In genomic region chr15:6386961-6387728, GRCm38 (mm10) we compare ENCODE assay signal across 8 mouse cellular contexts. TPM values are rescaled to one million over a fixed set of nuclear protein-coding genes. Genes with fewer than 3 reads are reported as not detected.
DNase-seq lines count a peak whose midpoint lies in the region; ATAC-seq lines count a peak whose summit lies in the region.

No protein-coding gene starts in this region.

- ATAC-seq in forebrain, embryonic 11.5 days (replicated peaks; ENCODE audit: low FRiP score), result no peak
- peak; percentile 35; the same call in 1 of the 2 replicates for ATAC-seq in intestine, embryonic 15.5 days
- 0 out of 2 replicates have a peak, but pooled peaks have one; percentile 28 for ATAC-seq in midbrain, embryonic 13.5 days

- H3K27ac ChIP-seq in forebrain, embryonic 11.5 days (ENCODE audit: low read depth, low read length), result no peak overlapping the region
- peak overlapping the region; percentile 56 for H3K27ac ChIP-seq in intestine, embryonic 15.5 days
- H3K27ac ChIP-seq in midbrain, embryonic 13.5 days, result no peak overlapping the region

- no peaks in the 10 kb centered on the region for H3K36me3 ChIP-seq in forebrain, embryonic 11.5 days (ENCODE audit: control insufficient read depth, insufficient read depth, low read length)
- no peaks in the 10 kb centered on the region for H3K36me3 ChIP-seq in intestine, embryonic 15.5 days
- no peaks in the 10 kb centered on the region for H3K36me3 ChIP-seq in midbrain, embryonic 13.5 days

- H3K9ac ChIP-seq in forebrain, embryonic 11.5 days (ENCODE audit: low read length), result peak overlapping the region; percentile 59
- peak overlapping the region; percentile 40 for H3K9ac ChIP-seq in intestine, embryonic 15.5 days
- peak overlapping the region; percentile 61; the same call in 1 of the 2 replicates for H3K9ac ChIP-seq in midbrain, embryonic 13.5 days (replicated peaks)

- peak overlapping the region; percentile 42 for H3K4me3 ChIP-seq in forebrain, embryonic 11.5 days (ENCODE audit: low read depth, low read length)
- H3K4me3 ChIP-seq in intestine, embryonic 15.5 days (replicated peaks), result peak overlapping the region; percentile 50
- peak overlapping the region; percentile 47 for H3K4me3 ChIP-seq in midbrain, embryonic 13.5 days (replicated peaks)

- peak overlapping the region; percentile 68 for H3K4me2 ChIP-seq in forebrain, embryonic 11.5 days (ENCODE audit: low read depth, low read length, severe bottlenecking)
- H3K4me2 ChIP-seq in intestine, embryonic 15.5 days (replicated peaks), result peak overlapping the region; percentile 75
- peak overlapping the region; percentile 72 for H3K4me2 ChIP-seq in midbrain, embryonic 13.5 days (replicated peaks)

- H3K9me3 ChIP-seq in forebrain, embryonic 11.5 days (ENCODE audit: control insufficient read depth, low read length), result no peaks in the 10 kb centered on the region
- no peaks in the 10 kb centered on the region for H3K9me3 ChIP-seq in intestine, embryonic 15.5 days
- H3K9me3 ChIP-seq in midbrain, embryonic 13.5 days, result no peaks in the 10 kb centered on the region

- H3K27me3 ChIP-seq in forebrain, embryonic 11.5 days (ENCODE audit: control insufficient read depth, insufficient read depth, low read length), result no peaks in the 10 kb centered on the region
- no peaks in the 10 kb centered on the region for H3K27me3 ChIP-seq in intestine, embryonic 15.5 days (replicated peaks)
- peaks cover 10% of the 10 kb centered on the region; the same call in 1 of the 2 replicates for H3K27me3 ChIP-seq in midbrain, embryonic 13.5 days

- DNase-seq in retina, postnatal 1 day, result peak; percentile 33
- DNase-seq in retina, embryonic 14.5 days (ENCODE audit: low spot score), result no peak
- DNase-seq in forebrain, embryonic 11.5 days (ENCODE audit: low spot score), result peak; percentile 59
- no peak for DNase-seq in layer of hippocampus, adult 9-11 months
- no peak for DNase-seq in layer of hippocampus, adult 9-10 months (ENCODE audit: low spot score)
- no peak for DNase-seq in adrenal gland, adult 8-10 months

- H3K4me1 ChIP-seq in forebrain, embryonic 11.5 days (replicated peaks; ENCODE audit: control insufficient read depth, insufficient read depth, low read length), result 0 out of 2 replicates have a peak, but pooled peaks cover 2% of the 10 kb centered on the region
- H3K4me1 ChIP-seq in intestine, embryonic 15.5 days (replicated peaks), result peaks cover 14% of the 10 kb centered on the region; the same call in 1 of the 2 replicates
- H3K4me1 ChIP-seq in midbrain, embryonic 13.5 days (replicated peaks), result peaks cover 14% of the 10 kb centered on the region

- 9% methylated on average over 19 of the region's 19 CpGs for WGBS in forebrain, embryonic 11.5 days
- WGBS in intestine, embryonic 15.5 days, result 6% methylated on average over 19 of the region's 19 CpGs
- WGBS in midbrain, embryonic 13.5 days, result 6% methylated on average over 19 of the region's 19 CpGs

RNA-seq across cellular contexts. Expression of gene C9, which starts 58.0 kb away (rescaled TPM):
- polyA plus RNA-seq in forebrain, embryonic 11.5 days (2014; fragmentation: Nextera tagmentation; extraction: Ambion mirVana), result not detected in 2 replicates
- polyA plus RNA-seq in intestine, embryonic 15.5 days (2015; fragmentation: Nextera tagmentation; extraction: Ambion mirVana), result 2.9 and 4.2 TPM in 2 replicates
- not detected in 2 replicates for polyA plus RNA-seq in midbrain, embryonic 13.5 days (2015; fragmentation: Nextera tagmentation; extraction: Ambion mirVana)
- under 1 TPM in 1 of 4 experiments, not detected in 3; 0.46 TPM for total RNA-seq in adrenal gland, adult 8-10 months (2022)

Comparison
In these comparisons a context has a peak if more than half of its experiments do, and no peak if none do; other contexts are left out.
1. DNase-seq: peak in retina, postnatal 1 day (single experiment) and forebrain, embryonic 11.5 days (single experiment); none in retina, embryonic 14.5 days (single experiment), layer of hippocampus, adult 9-11 months (single experiment), layer of hippocampus, adult 9-10 months (single experiment) and adrenal gland, adult 8-10 months (single experiment).
2. Peak in every context shown above with its lines, with median percentiles within 50 percentile points of each other: H3K4me2 ChIP-seq, H3K4me3 ChIP-seq and H3K9ac ChIP-seq.